Mouse (Mus musculus): ENCODE measurements at regions not wholly inside any gene's neighbourhood (a gene's known extent, or its start where the extent isn't known, plus 50 kb on each side); places are given as distances from the start of the nearest gene placed in this dataset.
"Not testable (repeated sequence)": the region's sequence is repeated elsewhere in the genome, so short reads cannot be mapped to it uniquely, and the experiment has no call there.

- DNase-seq, result no peak
Observed at GRCm38 (mm10) chr13:89375526-89376474, 163.8 kb upstream of the Hapln1 start.

- DNase-seq, result no peak
Observed at GRCm38 (mm10) chr13:89378365-89378764, 161.2 kb upstream of the Hapln1 start.

- DNase-seq, result not testable (repeated sequence)
Observed at GRCm38 (mm10) chr13:89383619-89384190, 155.9 kb upstream of the Hapln1 start.

GRCm38 (mm10) chr13:89384598-89385145 lies 154.9 kb upstream of the Hapln1 start:
- DNase-seq, result peak in 1 of 2 experiments; percentile 9

GRCm38 (mm10) chr13:89387416-89387815 lies 152.2 kb upstream of the Hapln1 start:
- DNase-seq, result no peak

GRCm38 (mm10) chr13:89389149-89389548 lies 150.4 kb upstream of the Hapln1 start:
- no peak for DNase-seq

- DNase-seq, result no peak
Observed at GRCm38 (mm10) chr13:89394717-89395344, 144.8 kb upstream of the Hapln1 start.

- DNase-seq, result no peak
Observed at GRCm38 (mm10) chr13:89395851-89396250, 143.7 kb upstream of the Hapln1 start.

GRCm38 (mm10) chr13:89401084-89401671 lies 138.4 kb upstream of the Hapln1 start:
- no peak for DNase-seq

GRCm38 (mm10) chr13:89410504-89410903 lies 129.1 kb upstream of the Hapln1 start:
- DNase-seq, result no peak

- DNase-seq, result no peak
Observed at GRCm38 (mm10) chr13:89412768-89413487, 126.7 kb upstream of the Hapln1 start.

GRCm38 (mm10) chr13:89418804-89419203 lies 120.8 kb upstream of the Hapln1 start:
- no peak for DNase-seq

- no peak for DNase-seq
Observed at GRCm38 (mm10) chr13:89421833-89422232, 117.8 kb upstream of the Hapln1 start.

- no peak for DNase-seq
Observed at GRCm38 (mm10) chr13:89423491-89423890, 116.1 kb upstream of the Hapln1 start.

- no peak for DNase-seq
Observed at GRCm38 (mm10) chr13:89428272-89429071, 111.1 kb upstream of the Hapln1 start.

GRCm38 (mm10) chr13:89444847-89445246 lies 94.7 kb upstream of the Hapln1 start:
- DNase-seq, result no peak

GRCm38 (mm10) chr13:89453819-89454218 lies 85.8 kb upstream of the Hapln1 start:
- DNase-seq, result no peak

GRCm38 (mm10) chr13:89454249-89455018 lies 85.2 kb upstream of the Hapln1 start:
- DNase-seq, result no peak

- DNase-seq, result no peak
Observed at GRCm38 (mm10) chr13:89463746-89464145, 75.8 kb upstream of the Hapln1 start.
